Mouse (Mus musculus): ENCODE measurements around the gene Atp11b. TPM values are rescaled to one million over a fixed set of nuclear protein-coding genes. Genes with fewer than 3 reads are reported as not detected.

Gene Atp11b
- 25.4 and 29.1 TPM in 2 replicates for polyA plus RNA-seq (2015; fragmentation: Nextera tagmentation; extraction: Ambion mirVana)

DNA sequence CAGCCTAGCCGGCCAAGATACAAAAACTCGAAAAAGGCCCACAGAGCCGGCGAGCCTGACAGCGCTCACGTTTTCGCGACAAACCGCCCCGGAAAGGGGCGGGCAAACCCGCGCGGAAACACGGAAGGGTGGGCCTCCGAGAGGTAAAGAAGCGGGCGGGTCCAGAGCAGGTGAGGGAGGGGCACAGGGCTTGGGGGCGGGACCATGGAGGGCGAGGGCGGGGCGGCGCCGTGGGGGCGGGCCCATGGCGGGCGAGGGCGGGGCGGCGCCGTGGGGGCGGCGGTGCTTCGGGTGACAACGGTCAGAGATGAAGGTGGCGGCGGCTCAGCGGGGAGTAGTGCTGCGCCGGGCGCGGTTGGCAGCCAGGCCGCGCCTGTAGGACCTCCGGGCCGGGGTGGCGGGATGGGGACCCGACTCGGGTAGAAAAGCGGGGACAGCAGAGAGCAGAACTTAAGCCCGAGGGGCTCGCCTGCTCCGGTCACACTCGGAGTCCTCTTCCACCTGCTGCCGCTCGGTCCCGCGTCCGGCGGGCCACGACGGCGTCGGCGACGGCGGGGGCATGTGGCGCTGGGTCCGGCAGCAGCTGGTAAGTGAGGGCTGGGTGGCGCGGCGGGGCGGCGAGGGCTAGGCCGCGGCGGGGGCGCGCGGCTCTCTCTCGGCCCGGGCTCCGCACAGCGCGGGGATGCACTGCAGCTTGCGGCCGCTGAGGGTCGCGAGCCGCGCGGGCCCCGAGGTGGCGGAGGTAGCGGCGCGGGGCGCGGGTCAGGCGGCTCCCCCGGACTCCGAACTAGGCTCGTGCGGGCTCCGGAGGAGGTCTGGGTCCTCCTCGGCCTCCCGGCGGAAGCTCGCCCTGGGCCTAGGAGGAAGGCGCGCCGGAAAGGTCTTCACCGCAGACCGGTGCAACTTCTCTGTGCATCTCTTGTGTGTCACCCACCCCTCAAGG is at the start of gene Atp11b:
TSS of gene Atp11b (plus strand) at position 282 of the 943 bp plus-strand sequence.

Other genes starting within 250 kb of the Atp11b start
- gene Dcun1d1, start 183.3 kb downstream of the Atp11b start, polyA plus RNA-seq (2015; fragmentation: Nextera tagmentation; extraction: Ambion mirVana) = 96.6 and 97.3 TPM in 2 replicates
- 8.5 and 9.0 TPM in 2 replicates for gene Mccc1, start 246.6 kb downstream of the Atp11b start, polyA plus RNA-seq (2015; fragmentation: Nextera tagmentation; extraction: Ambion mirVana)